Mouse (Mus musculus) ES-Bruce4 (cell line): ENCODE data around the gene Odf3l1.

Source experiments
- CTCF ChIP-seq: IDR thresholded peaks from one replicate; pipeline ENCODE4 v1.8.1; 2011; ENCODE audit warnings: low read depth, low read length
- EP300 ChIP-seq: IDR thresholded peaks from 2 replicates; pipeline ENCODE4 v1.6.1; 2011; ENCODE audit warnings: low read depth, low read length; ENCODE audit not compliant: insufficient read depth
- POLR2A ChIP-seq: IDR thresholded peaks from one replicate; pipeline ENCODE4 v1.8.1; 2011; ENCODE audit warnings: low read length; ENCODE audit not compliant: insufficient read depth

- no peak for TF ChIP-seq CTCF
- no peak for TF ChIP-seq EP300
- no peak for TF ChIP-seq POLR2A
Observed at GRCm38 (mm10) chr9:56890522-56891250, 26.2 kb upstream of the Odf3l1 start.
